Mouse (Mus musculus): ENCODE results near the gene Mmp13. TPM values are rescaled to one million over a fixed set of nuclear protein-coding genes. Genes with fewer than 3 reads are reported as not detected.
"Not testable (repeated sequence)": the region's sequence is repeated elsewhere in the genome, so short reads cannot be mapped to it uniquely, and the experiment has no call there.

The Mmp13 gene
- not detected in 2 replicates for polyA plus RNA-seq (2015; fragmentation: Nextera tagmentation; extraction: Ambion mirVana)

DNA sequence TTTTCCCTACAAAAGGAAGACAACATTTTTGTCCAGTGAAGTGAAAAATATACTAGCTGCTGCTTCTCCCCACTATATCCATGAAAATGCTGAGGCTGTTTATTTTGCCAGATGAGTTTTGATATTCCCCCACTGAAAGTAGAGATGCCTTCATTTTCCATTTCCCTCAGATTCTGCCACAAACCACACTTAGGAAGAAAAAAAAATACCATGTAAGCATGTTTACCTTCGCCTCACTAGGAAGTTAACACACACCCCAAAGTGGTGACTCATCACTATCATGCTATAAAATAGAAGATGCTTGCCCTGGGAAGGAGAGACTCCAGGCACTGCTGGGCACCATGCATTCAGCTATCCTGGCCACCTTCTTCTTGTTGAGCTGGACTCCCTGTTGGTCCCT lies at the start of gene Mmp13:
Mmp13 (plus strand) TSS at position 301 of the 400 bp plus-strand sequence.
- Histone ChIP-seq H3K36me3 (no peaks in the 10 kb centered on the region), H3K4me1 (replicated peaks) (no peaks in the 10 kb centered on the region), H3K4me3 (replicated peaks) (no peak within 1 kb of the TSS), H3K9me3 (no peaks in the 10 kb centered on the region), H3K9ac (replicated peaks) (no peak within 1 kb of the TSS), H3K27me3 (no peaks in the 10 kb centered on the region), H3K27ac (no peak within 1 kb of the TSS), H3K4me2 (replicated peaks) (no peak within 1 kb of the TSS)
- 94% methylated on average over 1 of the region's 1 CpGs for WGBS
- no peak for ATAC-seq

GRCm38 (mm10) chr9:7238619-7239018 lies 33.7 kb upstream of the Mmp13 start:
- 95% methylated on average over 1 of the region's 1 CpGs for WGBS
- ATAC-seq, result peak; percentile 9; the same call in 1 of the 2 replicates
- Histone ChIP-seq H3K4me3 (replicated peaks) (no peak overlapping the region), H3K9me3 (no peaks in the 10 kb centered on the region), H3K27ac (no peak overlapping the region), H3K4me1 (replicated peaks) (no peaks in the 10 kb centered on the region), H3K9ac (replicated peaks) (no peak overlapping the region), H3K36me3 (no peaks in the 10 kb centered on the region), H3K4me2 (replicated peaks) (no peak overlapping the region), H3K27me3 (no peaks in the 10 kb centered on the region)

GRCm38 (mm10) chr9:7239967-7240366 lies 32.3 kb upstream of the Mmp13 start:
- Histone ChIP-seq H3K4me3 (replicated peaks) (no peak overlapping the region), H3K27ac (no peak overlapping the region), H3K9me3 (no peaks in the 10 kb centered on the region), H3K4me2 (replicated peaks) (no peak overlapping the region), H3K9ac (replicated peaks) (no peak overlapping the region), H3K36me3 (no peaks in the 10 kb centered on the region), H3K27me3 (no peaks in the 10 kb centered on the region), H3K4me1 (replicated peaks) (no peaks in the 10 kb centered on the region)
- WGBS, result 94% methylated on average over 2 of the region's 2 CpGs
- no peak for ATAC-seq

GRCm38 (mm10) chr9:7252797-7253654 lies 19.3 kb upstream of the Mmp13 start:
- Histone ChIP-seq H3K36me3 (no peaks in the 10 kb centered on the region), H3K27ac (no peak overlapping the region), H3K27me3 (no peaks in the 10 kb centered on the region), H3K4me1 (replicated peaks) (no peaks in the 10 kb centered on the region), H3K9me3 (no peaks in the 10 kb centered on the region), H3K9ac (replicated peaks) (no peak overlapping the region), H3K4me2 (replicated peaks) (no peak overlapping the region), H3K4me3 (replicated peaks) (no peak overlapping the region)
- no peak for ATAC-seq
- WGBS, result 65% methylated on average over 1 of the region's 1 CpGs

- ATAC-seq, result no peak
- H3K27ac ChIP-seq, result no peak overlapping the region
- 97% methylated on average over 1 of the region's 1 CpGs for WGBS
Measured at GRCm38 (mm10) chr9:7261667-7262066, 10.6 kb upstream of the Mmp13 start.

GRCm38 (mm10) chr9:7270071-7270470 lies 2.2 kb upstream of the Mmp13 start:
- H3K4me2 ChIP-seq (replicated peaks), result no peak overlapping the region
- 70% methylated on average over 3 of the region's 3 CpGs for WGBS
- no peaks in the 10 kb centered on the region for H3K4me1 ChIP-seq (replicated peaks)
- H3K27me3 ChIP-seq, result no peaks in the 10 kb centered on the region
- H3K9ac ChIP-seq (replicated peaks), result no peak overlapping the region
- no peaks in the 10 kb centered on the region for H3K9me3 ChIP-seq
- H3K4me3 ChIP-seq (replicated peaks), result no peak overlapping the region
- H3K27ac ChIP-seq, result no peak overlapping the region
- no peak for ATAC-seq
- no peaks in the 10 kb centered on the region for H3K36me3 ChIP-seq

More at GRCm38 (mm10) chr9:7261667-7262066, 10.6 kb upstream of the Mmp13 start:
- no peak overlapping the region for H3K4me2 ChIP-seq (replicated peaks)
- no peaks in the 10 kb centered on the region for H3K27me3 ChIP-seq
- no peaks in the 10 kb centered on the region for H3K36me3 ChIP-seq
- H3K4me3 ChIP-seq (replicated peaks), result no peak overlapping the region
- H3K9me3 ChIP-seq, result no peaks in the 10 kb centered on the region
- no peaks in the 10 kb centered on the region for H3K4me1 ChIP-seq (replicated peaks)
- H3K9ac ChIP-seq (replicated peaks), result no peak overlapping the region

DNA sequence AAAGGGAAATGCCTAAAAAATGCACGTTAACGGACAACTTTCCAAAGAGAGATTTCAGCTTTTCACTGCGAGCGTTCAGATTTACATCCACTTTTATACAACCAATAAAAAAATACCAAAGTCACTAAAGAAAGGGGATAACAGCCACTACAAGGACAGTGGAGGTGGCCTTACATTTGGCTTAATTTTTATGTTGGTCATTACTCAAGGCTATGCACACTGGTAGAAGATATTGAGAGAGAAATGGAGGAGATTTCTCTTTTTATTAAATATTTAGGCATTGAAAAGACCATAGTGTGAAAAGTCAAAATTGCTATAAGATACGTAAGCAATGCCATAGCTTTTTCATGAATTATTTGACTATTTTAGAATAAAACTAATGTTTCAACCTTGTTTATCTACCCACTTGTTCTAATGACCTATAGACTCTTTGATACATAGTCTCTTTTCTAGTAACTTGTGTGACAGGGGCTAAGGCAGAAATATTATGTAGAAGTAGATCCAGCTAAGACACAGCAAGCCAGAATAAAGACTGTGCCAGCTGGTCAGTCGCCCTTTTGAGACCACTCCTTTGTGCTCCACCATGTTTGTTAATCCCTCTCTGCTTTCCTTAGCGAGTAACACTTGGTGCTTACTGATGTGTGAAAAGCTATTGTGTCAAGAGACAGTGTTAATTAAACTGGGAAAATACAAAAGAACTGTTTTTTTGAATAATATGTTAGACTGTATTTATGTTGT lies 10.4 kb downstream of the Mmp13 start:
- Histone ChIP-seq H3K9ac (replicated peaks) (no peak overlapping the region), H3K27me3 (no peaks in the 10 kb centered on the region), H3K4me2 (replicated peaks) (no peak overlapping the region), H3K9me3 (no peaks in the 10 kb centered on the region), H3K4me3 (replicated peaks) (no peak overlapping the region), H3K27ac (no peak overlapping the region), H3K4me1 (replicated peaks) (no peaks in the 10 kb centered on the region), H3K36me3 (no peaks in the 10 kb centered on the region)
- peak; percentile 68; the same call in 1 of the 2 replicates for ATAC-seq
- WGBS, result 61% methylated on average over 7 of the region's 7 CpGs

- not testable (repeated sequence) for H3K36me3 ChIP-seq; H3K4me1 ChIP-seq (replicated peaks); H3K9ac ChIP-seq (replicated peaks); ATAC-seq; H3K27me3 ChIP-seq; H3K9me3 ChIP-seq; H3K27ac ChIP-seq; H3K4me3 ChIP-seq (replicated peaks); H3K4me2 ChIP-seq (replicated peaks)
- 49% methylated on average over 2 of the region's 2 CpGs for WGBS
Measured at GRCm38 (mm10) chr9:7283303-7283684, 11.0 kb downstream of the Mmp13 start.

- 73% methylated on average over 2 of the region's 2 CpGs for WGBS
- Histone ChIP-seq H3K27me3 (no peaks in the 10 kb centered on the region), H3K4me3 (replicated peaks) (no peak overlapping the region), H3K9ac (replicated peaks) (no peak overlapping the region), H3K36me3 (no peaks in the 10 kb centered on the region), H3K9me3 (no peaks in the 10 kb centered on the region), H3K4me1 (replicated peaks) (no peaks in the 10 kb centered on the region), H3K4me2 (replicated peaks) (no peak overlapping the region), H3K27ac (no peak overlapping the region)
- ATAC-seq, result no peak
Measured at GRCm38 (mm10) chr9:7289501-7289900, 17.2 kb downstream of the Mmp13 start.

- no peaks in the 10 kb centered on the region for H3K9me3 ChIP-seq
- H3K9ac ChIP-seq (replicated peaks), result no peak overlapping the region
- H3K36me3 ChIP-seq, result no peaks in the 10 kb centered on the region
- 94% methylated on average over 12 of the region's 12 CpGs for WGBS
- no peaks in the 10 kb centered on the region for H3K27me3 ChIP-seq
- no peaks in the 10 kb centered on the region for H3K4me1 ChIP-seq (replicated peaks)
- H3K4me2 ChIP-seq (replicated peaks), result no peak overlapping the region
- H3K27ac ChIP-seq, result no peak overlapping the region
- H3K4me3 ChIP-seq (replicated peaks), result no peak overlapping the region
- ATAC-seq, result no peak
Measured at GRCm38 (mm10) chr9:7289901-7290300, 17.6 kb downstream of the Mmp13 start.

- Histone ChIP-seq H3K9me3 (no peaks in the 10 kb centered on the region), H3K27ac (no peak overlapping the region), H3K36me3 (no peaks in the 10 kb centered on the region), H3K27me3 (no peaks in the 10 kb centered on the region), H3K4me3 (replicated peaks) (no peak overlapping the region), H3K9ac (replicated peaks) (no peak overlapping the region), H3K4me1 (replicated peaks) (no peaks in the 10 kb centered on the region), H3K4me2 (replicated peaks) (no peak overlapping the region)
- WGBS, result 38% methylated on average over 1 of the region's 1 CpGs
- ATAC-seq, result no peak
Measured at GRCm38 (mm10) chr9:7292132-7292531, 19.8 kb downstream of the Mmp13 start.

DNA sequence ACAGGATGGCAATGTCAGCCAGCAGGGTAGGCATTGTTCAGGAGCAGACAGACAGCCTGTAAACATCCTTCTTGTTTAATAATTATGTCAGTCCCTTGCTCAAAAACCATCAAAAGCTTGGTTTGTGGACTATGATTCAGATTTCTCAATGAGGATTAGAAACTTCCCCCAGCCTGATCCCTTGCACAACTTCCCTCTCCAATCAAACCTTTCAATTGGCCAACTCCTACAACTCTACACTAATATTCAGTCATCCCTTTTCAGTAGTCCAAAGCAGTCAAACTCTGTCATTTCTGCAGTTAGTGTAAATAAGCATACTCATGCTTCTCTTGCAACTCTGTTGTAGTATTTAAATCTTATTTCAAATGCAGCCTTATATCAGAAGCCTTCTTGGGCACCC lies 59.5 kb downstream of the Mmp13 start:
- no peaks in the 10 kb centered on the region for H3K4me1 ChIP-seq (replicated peaks)
- H3K9me3 ChIP-seq, result no peaks in the 10 kb centered on the region
- H3K4me3 ChIP-seq (replicated peaks), result no peak overlapping the region
- ATAC-seq, result no peak
- no peaks in the 10 kb centered on the region for H3K27me3 ChIP-seq
- H3K36me3 ChIP-seq, result no peaks in the 10 kb centered on the region
- no peak overlapping the region for H3K4me2 ChIP-seq (replicated peaks)
- H3K27ac ChIP-seq, result no peak overlapping the region
- no peak overlapping the region for H3K9ac ChIP-seq (replicated peaks)
